Mouse (Mus musculus) heart, embryonic 14.5 days (tissue): ENCODE measurements around the gene Gm8857. TPM values are rescaled to one million over a fixed set of nuclear protein-coding genes. Genes with fewer than 3 reads are reported as not detected.
"Not testable (repeated sequence)": the region's sequence is repeated elsewhere in the genome, so short reads cannot be mapped to it uniquely, and the experiment has no call there.

Experiments used
- ATAC-seq: fragments of 200-750 bp; cut with Nextera tagmentation; 2 replicates; pipeline ENCODE4 v1.8.0; 2017; ENCODE audit warnings: low read depth, moderate TSS enrichment; ENCODE audit not compliant: insufficient number of reproducible peaks, insufficient read depth, low FRiP score
- H3K27ac ChIP-seq, 2 experiments: fragments of 200-500 bp in 1 of 2; fragments of 300-500 bp in 1 of 2; sonication (generic) in 1 of 2; replicated peaks in 1 of 2; 2 replicates each; pipeline ENCODE4 v1.5.1; 2012 to 2014; ENCODE audit warnings: low read depth in 2 of 2, low read length in 2 of 2, control low read depth in 1 of 2, mild to moderate bottlenecking in 1 of 2, mixed read lengths in 1 of 2; ENCODE audit not compliant: control insufficient read depth in 1 of 2, insufficient read depth in 1 of 2
- H3K27me3 ChIP-seq: fragments of 300-500 bp; sonication (generic); 2 replicates; pipeline ENCODE4 v1.6.1; 2014; ENCODE audit warnings: mild to moderate bottlenecking, low read length, control low read depth; ENCODE audit not compliant: control insufficient read depth, insufficient read depth
- H3K36me3 ChIP-seq: fragments of 300-500 bp; sonication (generic); 2 replicates; pipeline ENCODE4 v1.6.1; 2014; ENCODE audit warnings: mild to moderate bottlenecking, control low read depth, low read length, mixed read lengths; ENCODE audit not compliant: control insufficient read depth, insufficient read depth
- H3K4me1 ChIP-seq, 2 experiments: fragments of 200-500 bp in 1 of 2; fragments of 300-500 bp in 1 of 2; sonication (generic) in 1 of 2; 2 replicates each; pipeline ENCODE4 v1.6.1; 2012 to 2014; ENCODE audit warnings: low read length in 2 of 2, control low read depth in 1 of 2, mixed read lengths in 1 of 2; ENCODE audit not compliant: control insufficient read depth in 2 of 2, insufficient read depth in 2 of 2
- H3K4me2 ChIP-seq: fragments of 300-500 bp; sonication (generic); 2 replicates; pipeline ENCODE4 v1.6.1; 2014; ENCODE audit warnings: mild to moderate bottlenecking, low read length
- H3K4me3 ChIP-seq, 2 experiments: fragments of 200-500 bp in 1 of 2; fragments of 300-500 bp in 1 of 2; sonication (generic) in 1 of 2; 2 replicates each; pipeline ENCODE4 v1.5.1; 2012 to 2014; ENCODE audit warnings: low read length in 2 of 2, mild to moderate bottlenecking in 2 of 2, control low read depth in 1 of 2, low read depth in 1 of 2, moderate library complexity in 1 of 2; ENCODE audit not compliant: control insufficient read depth in 1 of 2, insufficient read depth in 1 of 2
- H3K9ac ChIP-seq: fragments of 300-500 bp; sonication (generic); 2 replicates; pipeline ENCODE4 v1.6.1; 2014; ENCODE audit warnings: mild to moderate bottlenecking, low read length
- H3K9me3 ChIP-seq: fragments of 300-500 bp; sonication (generic); 2 replicates; pipeline ENCODE4 v1.6.1; 2016; ENCODE audit warnings: low read length, control low read depth; ENCODE audit not compliant: control insufficient read depth
- WGBS: fragments of 180-500 bp; shearing (Covaris S2); extraction: QIAGEN DNeasy Blood & Tissue Kit; methylation state at CpG from one replicate; pipeline ENCODE4 v1.1.7; 2014; 5-methylcytosine and 5-hydroxymethylcytosine counted together
- polyA plus RNA-seq: library from polyadenylated mRNA; unstranded; fragments of >200 nt; fragmentation: Nextera tagmentation; extraction: Ambion mirVana; gene quantifications from 2 replicates; pipeline ENCODE4 v1.2.1, GENCODE M21; 2014

Gm8857 gene
- not detected in 2 replicates for polyA plus RNA-seq

DNA sequence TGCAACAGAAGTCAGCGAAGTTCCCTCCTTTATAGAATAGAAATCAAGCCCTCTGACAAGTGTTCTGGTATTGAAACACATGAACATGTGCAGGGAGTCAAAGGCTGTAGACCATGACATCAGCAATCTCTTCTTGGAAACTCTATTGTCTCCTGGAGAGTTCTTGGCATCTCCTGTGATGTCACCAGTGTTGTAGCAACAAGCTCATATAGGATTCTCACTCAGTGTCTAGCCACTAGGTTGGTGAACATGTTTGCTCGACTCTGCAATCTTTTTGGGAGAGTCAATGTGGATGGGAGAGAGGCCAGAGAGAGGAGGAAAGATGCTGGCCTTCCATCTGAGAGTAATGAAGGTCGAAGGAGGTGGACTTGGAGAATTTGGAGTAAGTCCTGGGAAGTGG, at the start of gene Gm8857, which contains the start of gene Gm8871:
TSS of gene Gm8857 (plus strand) at position 303 of the 400 bp plus-strand sequence.
TSS of gene Gm8871 (plus strand) at position 301 of the 400 bp plus-strand sequence.
- not testable (repeated sequence) for H3K4me2 ChIP-seq, H3K4me3 ChIP-seq, H3K27ac ChIP-seq, ATAC-seq, H3K9ac ChIP-seq, H3K27me3 ChIP-seq, H3K4me1 ChIP-seq, H3K36me3 ChIP-seq, H3K9me3 ChIP-seq
- WGBS: 53% methylated on average over 1 of the region's 3 CpGs

DNA sequence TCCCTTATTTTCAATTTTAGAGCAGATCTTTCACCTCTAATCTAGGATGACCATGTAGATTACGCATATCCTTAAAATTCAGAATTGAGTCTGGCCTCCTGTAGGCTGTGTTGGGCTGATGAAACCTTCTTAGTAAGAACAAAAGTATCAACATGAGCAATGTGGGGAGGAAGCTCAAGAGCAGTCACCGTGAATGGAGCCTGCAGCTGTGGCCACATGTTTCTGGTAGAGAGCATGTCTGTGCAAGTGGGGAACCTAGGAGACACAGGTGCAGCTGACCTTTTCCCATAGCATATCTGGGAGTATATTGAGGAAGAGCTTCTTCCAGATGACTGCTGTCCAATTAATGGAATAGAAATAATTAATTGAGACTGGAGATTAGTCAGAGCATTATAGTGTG, 5.9 kb downstream of the Gm8857 start:
- not testable (repeated sequence) for H3K36me3 ChIP-seq, ATAC-seq, H3K9me3 ChIP-seq, H3K9ac ChIP-seq, H3K27ac ChIP-seq, H3K4me2 ChIP-seq, H3K27me3 ChIP-seq, H3K4me3 ChIP-seq, H3K4me1 ChIP-seq
- WGBS: 56% methylated on average over 2 of the region's 2 CpGs

DNA sequence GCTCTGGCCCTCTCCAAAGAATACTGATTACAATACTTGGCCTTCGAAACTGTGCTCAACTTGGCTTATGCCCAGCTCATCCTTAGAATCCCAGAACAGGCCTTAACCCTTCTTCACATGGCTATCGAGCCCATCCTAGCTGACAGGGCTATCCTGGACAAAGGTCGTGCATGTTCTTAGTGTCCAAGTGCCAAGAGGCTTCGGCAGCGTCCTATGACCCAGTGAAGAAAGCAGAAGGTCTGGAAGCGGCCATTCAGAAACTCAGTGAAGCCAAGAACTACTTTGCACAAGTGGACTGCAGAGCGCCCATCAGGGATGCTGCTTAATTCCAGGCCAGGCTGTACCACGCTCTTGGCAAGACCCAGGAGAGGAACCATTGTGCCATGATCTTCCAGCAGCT, 10.4 kb downstream of the Gm8857 start:
- not testable (repeated sequence) for H3K27me3 ChIP-seq, H3K4me3 ChIP-seq, H3K9me3 ChIP-seq, H3K9ac ChIP-seq, H3K4me1 ChIP-seq, ATAC-seq, H3K4me2 ChIP-seq, H3K36me3 ChIP-seq, H3K27ac ChIP-seq
- WGBS: 84% methylated on average over 4 of the region's 8 CpGs

Other genes starting within 250 kb of the Gm8857 start
- not detected in 2 replicates for gene Gm8871, start within 50 bp of the Gm8857 start, polyA plus RNA-seq
- not detected in 2 replicates for gene Gm8879, start 179.8 kb downstream of the Gm8857 start, polyA plus RNA-seq
- gene Gm5861, start 235.3 kb downstream of the Gm8857 start, polyA plus RNA-seq: not detected in 2 replicates